Mouse (Mus musculus) MEL (cell line): Measurements from ENCODE around the gene Pacsin2.

Experiments used
- CTCF ChIP-seq, 3 experiments: IDR thresholded peaks in 2 of 3; conservative IDR thresholded peaks in 1 of 3; 2 replicates each; pipeline ENCODE4 v1.5.1; 2011 to 2012; ENCODE audit warnings: low read length in 3 of 3, low read depth in 2 of 3, mild to moderate bottlenecking in 2 of 3, improper control_type of control experiment in 1 of 3, inconsistent platforms in 1 of 3, mixed read lengths in 1 of 3, moderate library complexity in 1 of 3; ENCODE audit not compliant: control insufficient read depth in 1 of 3, insufficient read depth in 1 of 3, poor library complexity in 1 of 3, severe bottlenecking in 1 of 3
- E2F4 ChIP-seq: IDR thresholded peaks from 2 replicates; pipeline ENCODE4 v1.6.1; 2011; ENCODE audit warnings: low read depth, low read length, improper control_type of control experiment, borderline replicate concordance
- EP300 ChIP-seq, 2 experiments: IDR thresholded peaks; 2 replicates each; pipeline ENCODE4 v1.6.1; 2011; ENCODE audit warnings: improper control_type of control experiment in 2 of 2, low read length in 2 of 2, low read depth in 1 of 2, mild to moderate bottlenecking in 1 of 2
- MAX ChIP-seq: IDR thresholded peaks from 2 replicates; pipeline ENCODE4 v1.6.1; 2011; ENCODE audit warnings: low read length, improper control_type of control experiment
- POLR2A ChIP-seq, 2 experiments: IDR thresholded peaks; 2 replicates each; pipeline ENCODE4 v1.6.1; 2011 to 2012; ENCODE audit warnings: low read length in 2 of 2, mild to moderate bottlenecking in 2 of 2, control low read depth in 1 of 2, improper control_type of control experiment in 1 of 2, low read depth in 1 of 2, moderate library complexity in 1 of 2; ENCODE audit not compliant: control insufficient read depth in 1 of 2, insufficient read depth in 1 of 2, poor library complexity in 1 of 2
- POLR2AphosphoS2 ChIP-seq: IDR thresholded peaks from 2 replicates; pipeline ENCODE4 v1.6.1; 2011; ENCODE audit warnings: low read length, improper control_type of control experiment
- SIN3A ChIP-seq: IDR thresholded peaks from 2 replicates; pipeline ENCODE4 v1.6.1; 2012; ENCODE audit warnings: low read length, improper control_type of control experiment, inconsistent platforms
- TAL1 ChIP-seq: IDR thresholded peaks from 2 replicates; pipeline ENCODE4 v1.6.1; 2012; ENCODE audit warnings: mild to moderate bottlenecking, inconsistent platforms, low read length, moderate library complexity, mixed read lengths
- TBP ChIP-seq: IDR thresholded peaks from 2 replicates; pipeline ENCODE4 v1.8.0; 2011; ENCODE audit warnings: low read depth, low read length, improper control_type of control experiment
- UBTF ChIP-seq: IDR thresholded peaks from 2 replicates; pipeline ENCODE4 v1.6.1; 2012; ENCODE audit warnings: low read depth, mild to moderate bottlenecking, inconsistent platforms, low read length, improper control_type of control experiment, moderate library complexity, borderline replicate concordance; ENCODE audit not compliant: insufficient read depth
- USF2 ChIP-seq, 2 experiments: IDR thresholded peaks; 2 replicates each; pipeline ENCODE4 v1.6.1; 2011 to 2012; ENCODE audit warnings: improper control_type of control experiment in 2 of 2, low read length in 2 of 2, borderline replicate concordance in 1 of 2, inconsistent platforms in 1 of 2, low read depth in 1 of 2, mild to moderate bottlenecking in 1 of 2; ENCODE audit not compliant: insufficient read depth in 1 of 2

GRCm38 (mm10) chr15:83470443-83470842 is 6.0 kb upstream of the Pacsin2 start:
- TF ChIP-seq SIN3A (no peak), POLR2AphosphoS2 (no peak), POLR2A (IDR thresholded peaks at IDR 0.05; ENCODE audit: control insufficient read depth in 1 of 2, insufficient read depth in 1 of 2, low read depth in 1 of 2, low read length in 2 of 2, poor library complexity in 1 of 2) (no peak), CTCF (IDR thresholded peaks at IDR 0.05 in 2 of 3, conservative IDR thresholded peaks at IDR 0.05 in 1 of 3; ENCODE audit: control insufficient read depth in 1 of 3, insufficient read depth in 1 of 3, low read depth in 2 of 3, low read length in 3 of 3, poor library complexity in 1 of 3, severe bottlenecking in 1 of 3) (no peak), EP300 (IDR thresholded peaks at IDR 0.05; ENCODE audit: low read depth in 1 of 2, low read length in 2 of 2) (no peak), MAX (no peak), UBTF (no peak), TAL1 (no peak), TBP (no peak), USF2 (IDR thresholded peaks at IDR 0.05; ENCODE audit: borderline replicate concordance in 1 of 2, insufficient read depth in 1 of 2, low read depth in 1 of 2, low read length in 2 of 2) (no peak), E2F4 (no peak)
